Mouse (Mus musculus) midbrain, embryonic 14.5 days (tissue): ENCODE measurements around the gene Olfr1497. TPM values are rescaled to one million over a fixed set of nuclear protein-coding genes. Genes with fewer than 3 reads are reported as not detected.

Experiments used
- ATAC-seq: fragments of 200-750 bp; cut with Nextera tagmentation; 2 replicates; pipeline ENCODE4 v1.8.0; 2017; ENCODE audit warnings: moderate number of reproducible peaks, moderate library complexity; ENCODE audit not compliant: low FRiP score, low TSS enrichment
- DNase-seq: peaks from one replicate; pipeline ENCODE4 v3.0.0-alpha.2; 2015
- H3K27ac ChIP-seq: fragments of 300-500 bp; sonication (generic); replicated peaks from 2 replicates; pipeline ENCODE4 v1.5.1; 2014; ENCODE audit warnings: mild to moderate bottlenecking, low read depth, low read length, moderate library complexity
- H3K27me3 ChIP-seq: fragments of 300-500 bp; sonication (generic); 2 replicates; pipeline ENCODE4 v1.6.1; 2014; ENCODE audit warnings: low read length, control low read depth, mixed read lengths; ENCODE audit not compliant: control insufficient read depth, insufficient read depth
- H3K36me3 ChIP-seq: fragments of 300-500 bp; sonication (generic); 2 replicates; pipeline ENCODE4 v1.6.1; 2014; ENCODE audit warnings: low read length, control low read depth; ENCODE audit not compliant: control insufficient read depth, insufficient read depth
- H3K4me1 ChIP-seq: fragments of 300-500 bp; sonication (generic); 2 replicates; pipeline ENCODE4 v1.6.1; 2014; ENCODE audit warnings: mild to moderate bottlenecking, antibody characterized with exemption, low read length, control low read depth; ENCODE audit not compliant: control insufficient read depth, insufficient read depth
- H3K4me2 ChIP-seq: fragments of 300-500 bp; sonication (generic); 2 replicates; pipeline ENCODE4 v1.6.1; 2014; ENCODE audit warnings: mild to moderate bottlenecking, low read length, moderate library complexity
- H3K4me3 ChIP-seq: fragments of 300-500 bp; sonication (generic); replicated peaks from 2 replicates; pipeline ENCODE4 v1.5.1; 2014; ENCODE audit warnings: low read depth, low read length
- H3K9ac ChIP-seq: fragments of 300-500 bp; sonication (generic); replicated peaks from 2 replicates; pipeline ENCODE4 v1.6.1; 2014; ENCODE audit warnings: mild to moderate bottlenecking, low read length, moderate library complexity
- H3K9me3 ChIP-seq: fragments of 300-500 bp; sonication (generic); 2 replicates; pipeline ENCODE4 v1.6.1; 2016; ENCODE audit warnings: low read length, control low read depth, mixed read lengths; ENCODE audit not compliant: control insufficient read depth
- WGBS: fragments of 180-500 bp; shearing (Covaris S2); extraction: QIAGEN DNeasy Blood & Tissue Kit; methylation state at CpG from one replicate; pipeline ENCODE4 v1.1.7; 2014; 5-methylcytosine and 5-hydroxymethylcytosine counted together
- polyA plus RNA-seq: library from polyadenylated mRNA; unstranded; fragments of >200 nt; fragmentation: Nextera tagmentation; extraction: Ambion mirVana; gene quantifications from 2 replicates; pipeline ENCODE4 v1.2.1, GENCODE M21; 2014

Olfr1497 gene
- polyA plus RNA-seq, 1 experiment from 2014 or later, result not detected

GRCm38 (mm10) chr19:13768565-13769276 lies 29.3 kb downstream of the Olfr1497 start:
- Histone ChIP-seq H3K4me1 (no peaks in the 10 kb centered on the region), H3K9me3 (no peaks in the 10 kb centered on the region), H3K4me3 (no peak overlapping the region), H3K4me2 (no peak overlapping the region), H3K9ac (no peak overlapping the region), H3K36me3 (no peaks in the 10 kb centered on the region), H3K27ac (no peak overlapping the region), H3K27me3 (no peaks in the 10 kb centered on the region)
- ATAC-seq (no peak), DNase-seq (no peak)
- 93% methylated on average over 9 of the region's 9 CpGs for WGBS

- no peak within 1 kb of the TSS for H3K4me3 ChIP-seq
- WGBS, result 84% methylated on average over 3 of the region's 3 CpGs
- DNase-seq, result no peak
These were observed 33.7 kb downstream of the Olfr1497 start, which contains the start of gene Olfr1495 for GRCm38 (mm10) chr19:13764306-13764705. Olfr1495 (plus strand) TSS chr19:13764606.

GRCm38 (mm10) chr19:13749366-13749765 lies 48.6 kb downstream of the Olfr1497 start:
- Histone ChIP-seq H3K4me1 (no peaks in the 10 kb centered on the region), H3K4me3 (no peak overlapping the region), H3K9ac (no peak overlapping the region), H3K9me3 (no peaks in the 10 kb centered on the region), H3K27me3 (no peaks in the 10 kb centered on the region), H3K4me2 (no peak overlapping the region), H3K36me3 (no peaks in the 10 kb centered on the region), H3K27ac (no peak overlapping the region)
- no peak for ATAC-seq
- 97% methylated on average over 1 of the region's 1 CpGs for WGBS
- no peak for DNase-seq

More at GRCm38 (mm10) chr19:13764306-13764705, 33.7 kb downstream of the Olfr1497 start, which contains the start of gene Olfr1495:
- H3K9me3 ChIP-seq, result no peaks in the 10 kb centered on the region
- ATAC-seq, result no peak
- no peak within 1 kb of the TSS for H3K4me2 ChIP-seq
- H3K9ac ChIP-seq, result no peak within 1 kb of the TSS
- no peaks in the 10 kb centered on the region for H3K27me3 ChIP-seq
- H3K27ac ChIP-seq, result no peak within 1 kb of the TSS
- no peaks in the 10 kb centered on the region for H3K36me3 ChIP-seq
- no peaks in the 10 kb centered on the region for H3K4me1 ChIP-seq

Other genes starting within 250 kb of the Olfr1497 start
- not detected in 2 replicates for gene Olfr1484, start 214.7 kb downstream of the Olfr1497 start, polyA plus RNA-seq
- not detected in 2 replicates for gene Olfr1487, start 180.8 kb downstream of the Olfr1497 start, polyA plus RNA-seq
- not detected in 2 replicates for gene Olfr1489, start 166.6 kb downstream of the Olfr1497 start, polyA plus RNA-seq
- gene Olfr1490, start 147.1 kb downstream of the Olfr1497 start, polyA plus RNA-seq, result not detected in 2 replicates
- not detected in 2 replicates for gene Olfr1491, start 100.9 kb downstream of the Olfr1497 start, polyA plus RNA-seq
- not detected in 2 replicates for gene Olfr1493-ps1, start 74.9 kb downstream of the Olfr1497 start, polyA plus RNA-seq
- gene Olfr1494, start 58.5 kb downstream of the Olfr1497 start, polyA plus RNA-seq, result not detected in 2 replicates
- gene Olfr1495, start 33.6 kb downstream of the Olfr1497 start, polyA plus RNA-seq, result not detected in 2 replicates
- gene Olfr1496, start 20.3 kb downstream of the Olfr1497 start, polyA plus RNA-seq, result not detected in 2 replicates
- not detected in 2 replicates for gene Olfr1499, start 21.2 kb upstream of the Olfr1497 start, polyA plus RNA-seq
- gene Olfr1500, start 32.3 kb upstream of the Olfr1497 start, polyA plus RNA-seq, result not detected in 2 replicates
- gene Olfr1501, start 52.5 kb upstream of the Olfr1497 start, polyA plus RNA-seq, result not detected in 2 replicates
- not detected in 2 replicates for gene Olfr1502, start 63.6 kb upstream of the Olfr1497 start, polyA plus RNA-seq
- not detected in 2 replicates for gene Olfr1504, start 99.7 kb upstream of the Olfr1497 start, polyA plus RNA-seq
- not detected in 2 replicates for gene Olfr1505, start 115.3 kb upstream of the Olfr1497 start, polyA plus RNA-seq